Mouse (Mus musculus) limb, embryonic 14.5 days (tissue): ENCODE data around the gene Arhgap29. TPM values are rescaled to one million over a fixed set of nuclear protein-coding genes. Genes with fewer than 3 reads are reported as not detected.

Experiments
- ATAC-seq: fragments of 200-750 bp; cut with Nextera tagmentation; 2 replicates; pipeline ENCODE4 v1.8.0; 2017; ENCODE audit warnings: low read depth, moderate number of reproducible peaks, moderate TSS enrichment; ENCODE audit not compliant: low FRiP score
- DNase-seq: peaks from one replicate; pipeline ENCODE4 v3.0.0-alpha.2; 2015; ENCODE audit warnings: low spot score
- H3K27ac ChIP-seq: fragments of 300-500 bp; sonication (generic); replicated peaks from 2 replicates; pipeline ENCODE4 v1.5.1; 2014; ENCODE audit warnings: low read depth, mild to moderate bottlenecking, low read length, moderate library complexity, mixed read lengths
- H3K27me3 ChIP-seq: fragments of 300-500 bp; sonication (generic); 2 replicates; pipeline ENCODE4 v1.6.1; 2014; ENCODE audit warnings: low read length, mixed read lengths; ENCODE audit not compliant: control insufficient read depth, insufficient read depth
- H3K36me3 ChIP-seq: fragments of 300-500 bp; sonication (generic); 2 replicates; pipeline ENCODE4 v1.6.1; 2014; ENCODE audit warnings: mild to moderate bottlenecking, low read length, moderate library complexity, mixed read lengths; ENCODE audit not compliant: control insufficient read depth, insufficient read depth
- H3K4me1 ChIP-seq: fragments of 300-500 bp; sonication (generic); 2 replicates; pipeline ENCODE4 v1.6.1; 2014; ENCODE audit warnings: antibody characterized with exemption, low read length, mixed read lengths; ENCODE audit not compliant: control insufficient read depth, insufficient read depth
- H3K4me2 ChIP-seq: fragments of 300-500 bp; sonication (generic); replicated peaks from 2 replicates; pipeline ENCODE4 v1.6.1; 2014; ENCODE audit warnings: low read depth, mild to moderate bottlenecking, low read length, moderate library complexity; ENCODE audit not compliant: severe bottlenecking
- H3K4me3 ChIP-seq: fragments of 300-500 bp; sonication (generic); replicated peaks from 2 replicates; pipeline ENCODE4 v1.5.1; 2014; ENCODE audit warnings: low read length
- H3K9ac ChIP-seq: fragments of 300-500 bp; sonication (generic); 2 replicates; pipeline ENCODE4 v1.6.1; 2014; ENCODE audit warnings: mild to moderate bottlenecking, low read depth, low read length, moderate library complexity; ENCODE audit not compliant: severe bottlenecking
- H3K9me3 ChIP-seq: fragments of 300-500 bp; sonication (generic); 2 replicates; pipeline ENCODE4 v1.6.1; 2016; ENCODE audit warnings: low read length; ENCODE audit not compliant: control insufficient read depth
- POLR2A ChIP-seq: fragments of 200-500 bp; IDR thresholded peaks from 2 replicates; pipeline ENCODE4 v1.8.0; 2012; ENCODE audit warnings: inconsistent platforms, mild to moderate bottlenecking, moderate library complexity, borderline replicate concordance; ENCODE audit not compliant: insufficient read depth, insufficient read length; ENCODE audit errors: extremely low read depth
- WGBS: fragments of 180-500 bp; shearing (Covaris S2); extraction: QIAGEN DNeasy Blood & Tissue Kit; methylation state at CpG from one replicate; pipeline ENCODE4 v1.1.7; 2014; 5-methylcytosine and 5-hydroxymethylcytosine counted together
- polyA plus RNA-seq, 2 experiments: library from polyadenylated mRNA; depleted of rRNA in 1 of 2; stranded (reverse) in 1 of 2; unstranded in 1 of 2; fragments of >200 nt; fragmentation: Nextera tagmentation in 1 of 2; extraction: Ambion mirVana in 1 of 2; gene quantifications; 2 replicates each; pipeline versions ENCODE4 v1.2.1 to v1.2.3; 2012 to 2014

Arhgap29 gene
- polyA plus RNA-seq, 2 experiments = 47.4 to 65.0 TPM

DNA sequence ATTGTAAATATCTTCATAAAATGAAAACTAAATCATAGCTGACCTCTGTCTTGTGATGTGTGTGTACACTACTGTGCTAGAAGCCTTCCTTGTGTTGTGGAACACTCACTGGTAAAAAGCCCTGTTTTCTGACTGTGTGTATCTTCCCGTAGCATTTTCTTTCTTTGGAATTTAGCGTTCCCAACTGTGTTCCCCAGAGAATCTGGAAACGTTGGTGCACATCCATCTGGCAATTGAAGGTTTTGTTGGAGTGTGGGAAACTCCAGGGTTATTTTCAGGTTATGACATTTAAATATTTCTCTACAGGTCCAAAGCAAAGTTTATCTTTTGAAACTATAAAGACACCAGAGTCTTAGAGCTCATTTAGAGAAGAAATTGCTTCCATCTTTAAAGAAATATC lies 43.2 kb upstream of the Arhgap29 start:
- ATAC-seq (no peak), DNase-seq (no peak)
- no peaks in the 10 kb centered on the region for H3K4me1 ChIP-seq
- H3K27me3 ChIP-seq = no peaks in the 10 kb centered on the region
- WGBS = 53% methylated on average over 3 of the region's 3 CpGs
- H3K9ac ChIP-seq = no peak overlapping the region
- no peak for TF ChIP-seq POLR2A
- H3K9me3 ChIP-seq = no peaks in the 10 kb centered on the region
- no peak overlapping the region for H3K4me2 ChIP-seq
- H3K4me3 ChIP-seq = no peak overlapping the region
- H3K27ac ChIP-seq = no peak overlapping the region
- no peaks in the 10 kb centered on the region for H3K36me3 ChIP-seq

DNA sequence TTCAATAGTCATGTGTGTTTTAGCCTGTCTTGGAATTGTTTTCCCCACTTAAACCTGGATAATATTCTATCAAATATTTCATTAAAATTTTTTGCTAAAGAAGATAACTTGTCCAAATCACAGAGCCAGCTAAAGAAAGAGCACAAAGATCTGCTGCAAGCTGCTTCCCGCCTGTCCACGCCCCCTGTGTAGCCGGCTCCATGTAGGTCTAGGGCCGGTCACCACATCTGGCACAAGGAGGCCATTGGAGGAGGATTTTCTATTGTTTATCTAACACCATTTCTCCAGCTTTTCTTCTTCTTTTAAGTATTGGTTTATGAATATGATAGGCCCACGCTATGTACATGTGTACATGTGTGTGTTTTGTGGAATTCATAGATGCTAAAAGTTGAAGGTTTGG lies 38.9 kb upstream of the Arhgap29 start:
- Histone ChIP-seq H3K4me2 (no peak overlapping the region), H3K4me1 (peaks cover 6% of the 10 kb centered on the region; the same call in 1 of the 2 replicates), H3K9ac (no peak overlapping the region), H3K36me3 (no peaks in the 10 kb centered on the region), H3K27me3 (no peaks in the 10 kb centered on the region), H3K27ac (no peak overlapping the region), H3K9me3 (no peaks in the 10 kb centered on the region), H3K4me3 (no peak overlapping the region)
- ATAC-seq (no peak), DNase-seq (no peak)
- WGBS = 85% methylated on average over 5 of the region's 5 CpGs
- no peak for TF ChIP-seq POLR2A

DNA sequence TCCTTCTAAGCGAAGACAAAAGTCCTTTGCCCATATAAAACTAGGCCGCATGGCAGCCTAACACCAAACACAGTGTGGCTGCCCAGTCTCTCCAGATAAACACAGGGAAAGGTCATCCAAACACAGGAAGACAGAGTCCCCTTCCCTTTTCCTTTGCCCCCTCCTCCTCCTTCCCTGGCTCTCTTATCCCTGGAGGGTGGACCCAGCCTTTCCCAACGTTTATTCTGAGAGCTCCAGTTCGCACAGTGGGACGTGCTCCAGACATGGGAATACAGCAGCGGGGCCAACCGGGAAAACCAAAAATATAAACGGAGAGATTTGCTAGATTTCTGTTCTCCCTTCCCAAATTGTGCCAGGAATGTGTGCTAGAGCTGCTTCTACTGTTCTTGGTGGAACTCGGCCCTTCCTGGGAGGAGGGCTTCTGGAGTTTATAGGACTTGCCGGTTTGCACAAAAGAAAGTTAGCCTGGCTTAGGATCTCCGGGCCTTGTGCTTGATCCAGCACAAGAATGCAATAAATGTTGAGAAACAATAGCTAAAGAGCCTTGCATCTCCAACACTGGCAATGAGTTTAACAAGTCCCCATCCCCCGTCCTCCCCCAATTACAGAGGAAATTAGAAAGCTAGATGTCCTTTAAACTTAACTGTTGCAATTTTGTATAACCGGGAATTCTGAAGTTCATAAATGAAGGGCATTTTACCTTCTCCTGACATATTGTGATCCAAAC lies 37.7 kb upstream of the Arhgap29 start:
- Histone ChIP-seq H3K4me1 (peaks cover 6% of the 10 kb centered on the region; the same call in 1 of the 2 replicates), H3K27ac (peak overlapping the region; percentile 52; the same call in 1 of the 2 replicates), H3K9me3 (no peaks in the 10 kb centered on the region), H3K4me3 (no peak overlapping the region), H3K27me3 (no peaks in the 10 kb centered on the region), H3K36me3 (no peaks in the 10 kb centered on the region), H3K4me2 (no peak overlapping the region), H3K9ac (no peak overlapping the region)
- no peak for ATAC-seq
- TF ChIP-seq POLR2A = no peak
- WGBS = 55% methylated on average over 13 of the region's 13 CpGs
- DNase-seq = no peak

DNA sequence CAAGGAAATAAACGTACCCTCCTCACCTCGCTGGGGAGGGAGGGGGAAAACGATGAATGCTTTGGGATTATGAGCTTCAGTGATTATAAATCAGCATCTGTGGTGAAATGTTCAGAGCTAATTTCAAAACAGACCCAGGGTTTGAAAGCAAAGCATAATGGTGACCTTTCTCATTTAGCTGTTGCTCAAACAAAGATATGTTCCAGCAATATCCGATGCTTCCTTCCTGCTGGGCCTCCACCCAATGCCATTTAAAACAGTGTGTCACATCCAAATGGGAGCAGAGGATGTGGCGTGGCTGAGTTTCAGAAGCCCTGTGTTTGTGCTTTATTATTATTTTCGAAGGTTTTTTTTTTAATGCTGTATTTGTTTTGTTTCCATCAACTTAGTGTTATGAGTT lies 37.1 kb upstream of the Arhgap29 start:
- Histone ChIP-seq H3K4me1 (peaks cover 6% of the 10 kb centered on the region; the same call in 1 of the 2 replicates), H3K9me3 (no peaks in the 10 kb centered on the region), H3K4me3 (no peak overlapping the region), H3K27ac (no peak overlapping the region; the same call in 1 of the 2 replicates), H3K4me2 (no peak overlapping the region), H3K27me3 (no peaks in the 10 kb centered on the region), H3K36me3 (no peaks in the 10 kb centered on the region), H3K9ac (no peak overlapping the region)
- WGBS = 73% methylated on average over 6 of the region's 6 CpGs
- ATAC-seq (no peak), DNase-seq (no peak)
- TF ChIP-seq POLR2A = no peak

DNA sequence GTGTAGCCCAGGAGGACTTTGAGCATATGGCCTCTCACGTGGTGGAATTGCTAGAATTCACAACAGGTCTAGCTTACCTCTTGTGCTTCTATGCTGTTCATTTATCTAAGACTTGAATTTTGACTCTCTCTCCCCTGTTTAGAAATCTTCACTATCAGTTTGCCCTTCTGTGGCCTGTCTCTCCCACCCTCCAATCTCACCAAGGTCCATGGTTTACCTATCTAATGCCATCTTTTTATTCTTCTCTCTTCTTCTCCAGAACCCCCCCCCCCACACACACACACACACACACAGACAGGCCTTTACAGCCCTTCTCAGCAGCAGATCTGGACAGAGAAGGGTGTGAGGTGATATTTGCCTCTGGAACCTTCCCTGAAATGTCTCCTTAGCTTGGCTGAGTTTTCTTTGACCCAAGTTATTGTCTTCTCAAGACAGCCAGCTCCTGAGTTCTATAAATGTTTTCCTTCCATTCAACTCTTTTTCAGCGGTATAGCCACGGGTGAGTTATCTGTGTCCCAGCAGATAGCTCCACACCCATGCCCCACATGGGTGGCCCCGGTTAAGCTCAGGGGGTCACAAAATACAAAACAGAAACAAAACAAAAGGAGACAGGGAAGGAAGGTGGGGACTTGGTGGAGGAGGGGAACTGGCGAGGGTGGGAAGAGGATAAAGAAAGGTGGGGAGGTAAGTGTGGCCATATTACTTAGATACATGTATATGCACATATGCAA lies 35.4 kb upstream of the Arhgap29 start:
- H3K9me3 ChIP-seq = no peaks in the 10 kb centered on the region
- H3K4me1 ChIP-seq = peaks cover 6% of the 10 kb centered on the region; the same call in 1 of the 2 replicates
- no peak overlapping the region for H3K27ac ChIP-seq
- no peak overlapping the region for H3K4me3 ChIP-seq
- no peak overlapping the region for H3K9ac ChIP-seq
- WGBS = 83% methylated on average over 5 of the region's 5 CpGs
- ATAC-seq (no peak), DNase-seq (no peak)
- H3K4me2 ChIP-seq = no peak overlapping the region
- H3K27me3 ChIP-seq = no peaks in the 10 kb centered on the region
- H3K36me3 ChIP-seq = no peaks in the 10 kb centered on the region
- no peak for TF ChIP-seq POLR2A
